Mouse (Mus musculus) spleen, adult 2 months (tissue): Measurements from ENCODE around the gene Safb2.
A peak's percentile ranks its signal among the peaks of the same experiment; 100 is the strongest.

ENCODE experiments used
- CTCF ChIP-seq: fragments of 200-500 bp; IDR thresholded peaks from 2 replicates; pipeline ENCODE4 v1.5.1; 2011; ENCODE audit warnings: mild to moderate bottlenecking, inconsistent platforms; ENCODE audit not compliant: insufficient read depth, insufficient read length, insufficient replicate concordance; ENCODE audit errors: extremely low read depth
- POLR2A ChIP-seq: fragments of 200-500 bp; IDR thresholded peaks from 2 replicates; pipeline ENCODE4 v1.6.1; 2011; ENCODE audit warnings: low read depth, low read length, inconsistent platforms

DNA sequence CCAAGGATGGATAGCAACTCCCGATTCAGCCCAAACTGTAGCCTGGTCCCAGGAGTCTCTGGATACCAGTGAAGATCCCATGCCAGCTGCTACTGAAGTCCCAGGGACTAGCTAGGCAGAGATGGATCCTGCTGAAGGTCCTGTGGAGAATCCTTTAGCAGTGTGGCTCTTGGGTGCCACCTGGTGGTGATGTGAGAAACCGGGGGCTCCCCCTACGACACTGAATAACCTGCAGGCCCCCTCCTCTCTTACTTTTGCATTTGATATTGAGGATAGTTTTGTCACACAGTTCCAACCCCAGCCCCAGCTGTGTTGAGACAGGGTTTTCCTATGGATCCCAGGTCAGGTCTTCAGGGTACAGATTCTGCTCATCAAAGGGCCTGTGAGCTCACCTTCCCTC lies 25.9 kb downstream of the Safb2 start:
- peak; percentile 77; the same call in 1 of the 2 replicates for TF ChIP-seq CTCF
- no peak for TF ChIP-seq POLR2A
